Mouse (Mus musculus) adrenal gland, postnatal 14 days (tissue): ENCODE measurements at regions not wholly inside any gene's neighbourhood (a gene's known extent, or its start where the extent isn't known, plus 50 kb on each side); places are given as distances from the start of the nearest gene placed in this dataset.
A peak's percentile ranks its signal among the peaks of the same experiment; 100 is the strongest.

Experiments
- DNase-seq: peaks from one replicate; pipeline ENCODE4 v3.0.0; 2021; ENCODE audit warnings: mixed read lengths

- DNase-seq = no peak
Measured at GRCm38 (mm10) chr4:98282275-98282674, 100.8 kb downstream of the Tm2d1 start.

GRCm38 (mm10) chr4:98258336-98258735 lies 124.8 kb downstream of the Tm2d1 start:
- no peak for DNase-seq

GRCm38 (mm10) chr4:98257711-98258110 lies 125.4 kb downstream of the Tm2d1 start:
- peak; percentile 9 for DNase-seq

- peak; percentile 63 for DNase-seq
Measured at GRCm38 (mm10) chr4:98254856-98255853, 128.0 kb downstream of the Tm2d1 start.

- DNase-seq = peak; percentile 16
Measured at GRCm38 (mm10) chr4:98243941-98244929, 138.9 kb downstream of the Tm2d1 start.

- peak; percentile 41 for DNase-seq
Measured at GRCm38 (mm10) chr4:98243502-98243901, 139.6 kb downstream of the Tm2d1 start.

GRCm38 (mm10) chr4:98241921-98242320 lies 141.2 kb downstream of the Tm2d1 start:
- DNase-seq = no peak

- no peak for DNase-seq
Measured at GRCm38 (mm10) chr4:98240289-98240688, 142.8 kb downstream of the Tm2d1 start.

GRCm38 (mm10) chr4:98238075-98238474 lies 145.0 kb downstream of the Tm2d1 start:
- DNase-seq = no peak

GRCm38 (mm10) chr4:98237475-98237874 lies 145.6 kb downstream of the Tm2d1 start:
- DNase-seq = no peak

GRCm38 (mm10) chr4:98236006-98236783 lies 146.9 kb downstream of the Tm2d1 start:
- no peak for DNase-seq

- no peak for DNase-seq
Measured at GRCm38 (mm10) chr4:98228193-98228592, 154.9 kb downstream of the Tm2d1 start.

- DNase-seq = no peak
Measured at GRCm38 (mm10) chr4:98224366-98224765, 158.7 kb downstream of the Tm2d1 start.

GRCm38 (mm10) chr4:98223429-98223828 lies 159.7 kb downstream of the Tm2d1 start:
- DNase-seq = no peak

GRCm38 (mm10) chr4:98221566-98221965 lies 161.5 kb downstream of the Tm2d1 start:
- no peak for DNase-seq

GRCm38 (mm10) chr4:98215218-98215617 lies 167.9 kb downstream of the Tm2d1 start:
- DNase-seq = no peak

GRCm38 (mm10) chr4:98207446-98207845 lies 175.7 kb downstream of the Tm2d1 start:
- DNase-seq = no peak

- no peak for DNase-seq
Measured at GRCm38 (mm10) chr4:98206245-98206970, 176.7 kb downstream of the Tm2d1 start.

GRCm38 (mm10) chr4:98203129-98203528 lies 180.0 kb downstream of the Tm2d1 start:
- DNase-seq = no peak

GRCm38 (mm10) chr4:98202232-98202631 lies 180.9 kb downstream of the Tm2d1 start:
- no peak for DNase-seq

GRCm38 (mm10) chr4:98201102-98201501 lies 182.0 kb downstream of the Tm2d1 start:
- DNase-seq = peak; percentile 10
